Mouse (Mus musculus) heart, embryonic 11.5 days (tissue): ENCODE data around the gene Aff3. TPM values are rescaled to one million over a fixed set of nuclear protein-coding genes. Genes with fewer than 3 reads are reported as not detected.

Source experiments
- ATAC-seq: fragments of 200-750 bp; cut with Nextera tagmentation; replicated peaks from 2 replicates; pipeline ENCODE4 v1.8.0; 2017; ENCODE audit warnings: moderate library complexity; ENCODE audit not compliant: insufficient number of reproducible peaks, low FRiP score, low TSS enrichment
- H3K27ac ChIP-seq: fragments of 300-500 bp; sonication (generic); 2 replicates; pipeline ENCODE4 v1.5.1; 2014; ENCODE audit warnings: mild to moderate bottlenecking, low read depth, low read length
- H3K27me3 ChIP-seq: fragments of 300-500 bp; sonication (generic); 2 replicates; pipeline ENCODE4 v1.6.1; 2014; ENCODE audit warnings: mild to moderate bottlenecking, low read length, mixed read lengths; ENCODE audit not compliant: control insufficient read depth, insufficient read depth
- H3K36me3 ChIP-seq: fragments of 300-500 bp; sonication (generic); 2 replicates; pipeline ENCODE4 v1.6.1; 2014; ENCODE audit warnings: mild to moderate bottlenecking, low read length, moderate library complexity, mixed read lengths; ENCODE audit not compliant: control insufficient read depth, insufficient read depth
- H3K4me1 ChIP-seq: fragments of 300-500 bp; sonication (generic); 2 replicates; pipeline ENCODE4 v1.6.1; 2014; ENCODE audit warnings: low read length; ENCODE audit not compliant: control insufficient read depth, insufficient read depth
- H3K4me2 ChIP-seq: fragments of 300-500 bp; sonication (generic); 2 replicates; pipeline ENCODE4 v1.6.1; 2014; ENCODE audit warnings: mild to moderate bottlenecking, moderate library complexity
- H3K4me3 ChIP-seq: fragments of 300-500 bp; sonication (generic); 2 replicates; pipeline ENCODE4 v1.5.1; 2014; ENCODE audit warnings: low read depth, low read length
- H3K9ac ChIP-seq: fragments of 300-500 bp; sonication (generic); 2 replicates; pipeline ENCODE4 v1.6.1; 2014; ENCODE audit warnings: mild to moderate bottlenecking, low read depth, low read length, moderate library complexity
- H3K9me3 ChIP-seq: fragments of 300-500 bp; sonication (generic); replicated peaks from 2 replicates; pipeline ENCODE4 v1.6.1; 2016; ENCODE audit warnings: low read length; ENCODE audit not compliant: control insufficient read depth
- WGBS: fragments of 180-500 bp; shearing (Covaris S2); extraction: QIAGEN DNeasy Blood & Tissue Kit; methylation state at CpG from one replicate; pipeline ENCODE4 v1.1.7; 2014; ENCODE audit not compliant: insufficient replicate concordance; 5-methylcytosine and 5-hydroxymethylcytosine counted together
- polyA plus RNA-seq: library from polyadenylated mRNA; unstranded; fragments of >200 nt; fragmentation: Nextera tagmentation; extraction: Ambion mirVana; gene quantifications from 2 replicates; pipeline ENCODE4 v1.2.1, GENCODE M21; 2014

The Aff3 gene
- polyA plus RNA-seq, 1 experiment from 2014 or later: 6.7 TPM

- ATAC-seq: no peak
- Histone ChIP-seq H3K9ac (no peak overlapping the region), H3K27ac (no peak overlapping the region), H3K27me3 (no peaks in the 10 kb centered on the region), H3K9me3 (no peaks in the 10 kb centered on the region), H3K4me1 (peaks cover 6% of the 10 kb centered on the region), H3K4me3 (no peak overlapping the region), H3K36me3 (no peaks in the 10 kb centered on the region), H3K4me2 (no peak overlapping the region)
- 46% methylated on average over 4 of the region's 4 CpGs for WGBS
Observed at GRCm38 (mm10) chr1:38411106-38411505, 253.6 kb downstream of the Aff3 start.

DNA sequence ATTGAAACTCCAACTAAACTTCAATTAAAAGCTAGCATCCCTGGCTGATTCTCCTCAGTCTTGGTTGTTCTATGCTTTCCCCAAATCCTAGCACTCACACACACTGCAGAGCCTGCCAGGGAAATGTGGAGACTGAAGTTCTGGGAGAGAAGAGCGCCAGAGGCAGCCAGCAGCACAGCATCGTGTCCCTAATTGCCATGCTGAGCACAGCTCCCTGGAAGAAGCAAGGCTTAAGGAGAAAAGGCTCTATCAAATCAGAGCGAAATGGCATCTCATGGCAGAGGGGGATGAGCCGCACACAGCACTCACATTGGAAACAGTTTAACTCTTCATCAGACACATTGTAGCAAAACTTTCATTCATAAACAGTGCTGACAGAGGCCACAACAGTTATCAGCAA is 254.3 kb downstream of the Aff3 start:
- Histone ChIP-seq H3K27me3 (no peaks in the 10 kb centered on the region), H3K4me3 (no peak overlapping the region), H3K36me3 (no peaks in the 10 kb centered on the region), H3K4me2 (no peak overlapping the region), H3K27ac (no peak overlapping the region), H3K9me3 (no peaks in the 10 kb centered on the region), H3K9ac (no peak overlapping the region), H3K4me1 (peaks cover 6% of the 10 kb centered on the region; the same call in 1 of the 2 replicates)
- ATAC-seq: no peak
- WGBS: 43% methylated on average over 4 of the region's 4 CpGs

- 74% methylated on average over 3 of the region's 3 CpGs for WGBS
- no peak for ATAC-seq
Observed at GRCm38 (mm10) chr1:38408241-38408640, 256.5 kb downstream of the Aff3 start.

GRCm38 (mm10) chr1:38403781-38404180 is 261.0 kb downstream of the Aff3 start:
- H3K27ac ChIP-seq: no peak overlapping the region
- WGBS: 82% methylated on average over 5 of the region's 5 CpGs
- H3K36me3 ChIP-seq: no peaks in the 10 kb centered on the region

More at GRCm38 (mm10) chr1:38408241-38408640, 256.5 kb downstream of the Aff3 start:
- H3K4me1 ChIP-seq: peaks cover 5% of the 10 kb centered on the region; the same call in 1 of the 2 replicates
- no peak overlapping the region for H3K4me2 ChIP-seq
- H3K27ac ChIP-seq: no peak overlapping the region
- H3K4me3 ChIP-seq: no peak overlapping the region
- no peaks in the 10 kb centered on the region for H3K36me3 ChIP-seq
- H3K9me3 ChIP-seq: no peaks in the 10 kb centered on the region
- no peak overlapping the region for H3K9ac ChIP-seq
- no peaks in the 10 kb centered on the region for H3K27me3 ChIP-seq

GRCm38 (mm10) chr1:38401856-38402255 is 262.9 kb downstream of the Aff3 start:
- no peak overlapping the region for H3K4me3 ChIP-seq
- no peak overlapping the region for H3K4me2 ChIP-seq
- no peak overlapping the region for H3K27ac ChIP-seq
- H3K27me3 ChIP-seq: no peaks in the 10 kb centered on the region
- H3K4me1 ChIP-seq: peaks cover 20% of the 10 kb centered on the region
- no peak for ATAC-seq
- WGBS: 59% methylated on average over 4 of the region's 4 CpGs
- no peak overlapping the region for H3K9ac ChIP-seq
- no peaks in the 10 kb centered on the region for H3K36me3 ChIP-seq
- H3K9me3 ChIP-seq: no peaks in the 10 kb centered on the region

More at GRCm38 (mm10) chr1:38403781-38404180, 261.0 kb downstream of the Aff3 start:
- peaks cover 6% of the 10 kb centered on the region for H3K4me1 ChIP-seq
- H3K9me3 ChIP-seq: no peaks in the 10 kb centered on the region
- H3K27me3 ChIP-seq: no peaks in the 10 kb centered on the region
- H3K4me2 ChIP-seq: no peak overlapping the region
- no peak overlapping the region for H3K9ac ChIP-seq
- no peak overlapping the region for H3K4me3 ChIP-seq
- ATAC-seq: no peak

GRCm38 (mm10) chr1:38399269-38399668 is 265.5 kb downstream of the Aff3 start:
- Histone ChIP-seq H3K4me3 (no peak overlapping the region), H3K4me1 (peaks cover 32% of the 10 kb centered on the region), H3K4me2 (no peak overlapping the region), H3K27me3 (no peaks in the 10 kb centered on the region), H3K9me3 (no peaks in the 10 kb centered on the region), H3K27ac (no peak overlapping the region), H3K36me3 (no peaks in the 10 kb centered on the region), H3K9ac (no peak overlapping the region)
- WGBS: 72% methylated on average over 10 of the region's 10 CpGs
- no peak for ATAC-seq

- H3K27ac ChIP-seq: no peak overlapping the region
- no peak overlapping the region for H3K9ac ChIP-seq
- H3K4me1 ChIP-seq: peaks cover 37% of the 10 kb centered on the region
- no peaks in the 10 kb centered on the region for H3K36me3 ChIP-seq
- ATAC-seq: no peak
- WGBS: 60% methylated on average over 5 of the region's 5 CpGs
- no peak overlapping the region for H3K4me2 ChIP-seq
- H3K9me3 ChIP-seq: no peaks in the 10 kb centered on the region
- no peak overlapping the region for H3K4me3 ChIP-seq
- H3K27me3 ChIP-seq: no peaks in the 10 kb centered on the region
Observed at GRCm38 (mm10) chr1:38398566-38398965, 266.2 kb downstream of the Aff3 start.

DNA sequence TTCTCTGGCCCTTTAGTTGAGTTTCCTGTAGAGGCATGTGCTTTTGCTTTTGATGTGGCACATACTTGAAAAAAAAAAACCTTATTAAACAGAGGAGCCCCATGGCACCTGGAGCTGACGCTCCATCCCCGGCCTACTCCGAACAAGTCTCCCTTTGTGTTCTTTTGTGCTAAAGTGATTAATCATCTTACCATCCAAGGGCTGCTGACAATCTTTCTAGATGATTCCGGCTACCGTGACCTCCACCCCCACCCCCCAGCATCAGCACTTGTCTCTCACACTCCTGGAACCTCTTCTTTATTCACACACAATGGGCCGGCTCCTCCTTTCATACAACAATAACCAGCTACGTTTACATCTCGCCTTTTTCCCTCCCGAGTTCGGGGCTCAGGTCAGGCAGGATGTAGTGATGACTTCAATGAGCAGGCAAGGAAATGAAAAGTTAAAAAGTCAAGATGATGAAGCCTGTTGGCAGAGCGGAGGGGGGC is 269.5 kb downstream of the Aff3 start:
- Histone ChIP-seq H3K27ac (no peak overlapping the region), H3K36me3 (no peaks in the 10 kb centered on the region), H3K4me1 (peaks cover 40% of the 10 kb centered on the region), H3K4me3 (no peak overlapping the region), H3K27me3 (no peaks in the 10 kb centered on the region), H3K4me2 (no peak overlapping the region), H3K9ac (no peak overlapping the region), H3K9me3 (no peaks in the 10 kb centered on the region)
- WGBS: 51% methylated on average over 11 of the region's 11 CpGs
- no peak for ATAC-seq

DNA sequence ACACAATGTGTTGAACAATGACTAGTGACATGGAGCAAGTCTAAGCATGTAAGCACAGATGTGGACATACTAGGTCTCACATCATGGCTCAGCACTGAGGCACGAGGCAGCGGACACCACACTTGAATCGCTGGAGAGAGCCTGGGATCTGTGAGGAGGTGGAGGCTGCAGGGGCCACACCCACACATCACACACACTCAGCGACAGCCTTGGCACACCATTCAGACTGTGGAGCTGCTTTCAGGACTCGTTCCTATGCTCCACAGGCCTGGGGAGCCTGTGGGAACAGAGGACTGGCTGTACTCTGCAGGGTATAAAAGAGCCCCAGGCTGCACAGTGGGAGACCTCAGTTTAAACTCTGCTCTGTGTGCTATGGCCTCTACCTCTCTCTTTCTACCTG is 270.3 kb downstream of the Aff3 start:
- no peaks in the 10 kb centered on the region for H3K9me3 ChIP-seq
- H3K4me2 ChIP-seq: no peak overlapping the region
- no peak overlapping the region for H3K27ac ChIP-seq
- H3K36me3 ChIP-seq: no peaks in the 10 kb centered on the region
- 22% methylated on average over 5 of the region's 5 CpGs for WGBS
- ATAC-seq: no peak; the same call in 1 of the 2 replicates
- peaks cover 40% of the 10 kb centered on the region for H3K4me1 ChIP-seq
- no peak overlapping the region for H3K9ac ChIP-seq
- H3K27me3 ChIP-seq: no peaks in the 10 kb centered on the region
- H3K4me3 ChIP-seq: no peak overlapping the region
